Mouse (Mus musculus): ENCODE measurements around the gene Vps37d. TPM values are rescaled to one million over a fixed set of nuclear protein-coding genes. Genes with fewer than 3 reads are reported as not detected.

Gene Vps37d
- polyA plus RNA-seq, 1 experiment = not detected

DNA sequence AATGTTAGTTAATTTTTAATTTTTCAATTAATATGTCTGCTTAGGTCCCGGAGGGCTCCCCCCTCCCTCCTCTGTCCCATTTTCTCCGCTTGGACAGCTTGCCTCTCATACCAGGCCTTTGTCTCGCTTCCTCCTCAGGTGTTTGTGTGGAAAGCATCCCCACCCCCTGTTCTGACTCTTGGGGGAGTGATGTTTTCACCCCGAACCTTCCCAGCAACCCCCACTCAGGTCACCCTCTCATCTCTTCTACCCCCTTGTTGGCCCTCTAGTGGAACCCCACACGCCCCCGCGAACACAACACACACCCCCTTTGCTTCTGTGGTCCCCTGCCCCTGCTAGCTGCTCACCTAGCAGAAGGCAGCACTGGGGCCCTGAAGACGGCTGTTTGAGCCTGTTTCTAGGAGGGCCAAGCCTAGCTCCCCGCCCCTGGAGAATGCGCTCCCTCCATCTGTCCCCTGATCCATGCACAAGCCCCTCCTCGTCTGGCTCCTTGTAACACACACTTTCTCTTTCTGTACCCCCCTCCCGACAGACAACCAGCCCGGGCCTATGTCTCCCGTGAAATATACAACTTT lies 1.0 kb downstream of the Vps37d start:
- no peak for TF ChIP-seq POLR2A (IDR thresholded peaks at IDR 0.05; ENCODE audit: borderline replicate concordance, low read depth, low read length)
- TF ChIP-seq CTCF (IDR thresholded peaks at IDR 0.05; ENCODE audit: low read depth, low read length) = no peak
- H3K4me3 ChIP-seq (ENCODE audit: insufficient read depth, low read length) = no peak overlapping the region
- no peak overlapping the region for H3K27ac ChIP-seq (ENCODE audit: insufficient read depth, low read depth, low read length)

DNA sequence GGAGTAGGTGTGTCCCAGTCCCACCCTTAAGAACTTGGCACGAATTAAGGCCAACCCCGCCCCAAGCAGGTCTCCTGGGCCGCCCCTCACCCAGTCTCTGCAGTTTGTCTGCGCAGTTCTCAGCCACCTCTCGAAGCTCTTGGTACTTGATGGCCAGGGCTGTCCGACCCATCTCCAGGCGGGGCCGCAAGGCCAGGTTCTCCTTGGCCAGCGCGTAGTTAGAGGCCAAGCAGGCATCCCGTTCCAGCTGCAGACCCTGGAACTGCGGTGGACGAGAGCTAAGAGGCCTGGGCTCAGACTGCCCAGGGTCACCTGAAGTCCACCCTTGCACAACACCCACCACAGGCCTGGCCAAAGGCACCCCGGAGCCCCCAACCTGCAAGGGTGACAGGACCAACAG lies 1.7 kb downstream of the Vps37d start:
- no peak overlapping the region for H3K27ac ChIP-seq (ENCODE audit: insufficient read depth, low read depth, low read length)
- no peaks in the 10 kb centered on the region for H3K4me1 ChIP-seq (ENCODE audit: control insufficient read depth, insufficient read depth, low read length)
- TF ChIP-seq POLR2A (IDR thresholded peaks at IDR 0.05; ENCODE audit: borderline replicate concordance, low read depth, low read length) (no peak), CTCF (IDR thresholded peaks at IDR 0.05; ENCODE audit: low read depth, low read length) (no peak)
- no peak overlapping the region for H3K4me3 ChIP-seq (ENCODE audit: insufficient read depth, low read length)

More for the DNA sequence above, 1.0 kb downstream of the Vps37d start:
- H3K4me1 ChIP-seq (ENCODE audit: control insufficient read depth, insufficient read depth, low read length) = no peaks in the 10 kb centered on the region

DNA sequence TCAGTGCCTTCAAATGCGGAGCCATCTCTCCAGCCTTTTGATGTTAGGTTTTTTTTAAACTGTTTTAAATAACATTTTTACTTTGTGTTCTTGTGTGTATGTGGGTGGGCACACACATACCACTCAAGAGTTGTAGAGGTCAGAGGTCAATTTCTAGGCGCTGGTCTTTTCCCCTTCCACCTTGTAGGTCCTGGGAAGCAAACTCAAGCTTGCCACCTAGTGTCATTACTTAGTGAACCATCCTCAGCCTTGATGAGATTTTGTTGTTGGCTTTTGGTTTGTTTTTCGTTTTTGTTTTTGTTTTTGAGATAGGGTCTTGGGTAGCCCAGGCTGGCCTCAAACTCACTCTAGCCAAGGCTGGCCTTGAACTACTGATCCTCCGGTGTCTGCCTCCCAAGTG lies 2.4 kb downstream of the Vps37d start:
- no peak overlapping the region for H3K4me3 ChIP-seq (ENCODE audit: insufficient read depth, low read length)
- H3K4me1 ChIP-seq (ENCODE audit: control insufficient read depth, insufficient read depth, low read length) = no peaks in the 10 kb centered on the region
- H3K27ac ChIP-seq (ENCODE audit: insufficient read depth, low read depth, low read length) = no peak overlapping the region
- TF ChIP-seq POLR2A (IDR thresholded peaks at IDR 0.05; ENCODE audit: borderline replicate concordance, low read depth, low read length) (no peak), CTCF (IDR thresholded peaks at IDR 0.05; ENCODE audit: low read depth, low read length) (no peak)

DNA sequence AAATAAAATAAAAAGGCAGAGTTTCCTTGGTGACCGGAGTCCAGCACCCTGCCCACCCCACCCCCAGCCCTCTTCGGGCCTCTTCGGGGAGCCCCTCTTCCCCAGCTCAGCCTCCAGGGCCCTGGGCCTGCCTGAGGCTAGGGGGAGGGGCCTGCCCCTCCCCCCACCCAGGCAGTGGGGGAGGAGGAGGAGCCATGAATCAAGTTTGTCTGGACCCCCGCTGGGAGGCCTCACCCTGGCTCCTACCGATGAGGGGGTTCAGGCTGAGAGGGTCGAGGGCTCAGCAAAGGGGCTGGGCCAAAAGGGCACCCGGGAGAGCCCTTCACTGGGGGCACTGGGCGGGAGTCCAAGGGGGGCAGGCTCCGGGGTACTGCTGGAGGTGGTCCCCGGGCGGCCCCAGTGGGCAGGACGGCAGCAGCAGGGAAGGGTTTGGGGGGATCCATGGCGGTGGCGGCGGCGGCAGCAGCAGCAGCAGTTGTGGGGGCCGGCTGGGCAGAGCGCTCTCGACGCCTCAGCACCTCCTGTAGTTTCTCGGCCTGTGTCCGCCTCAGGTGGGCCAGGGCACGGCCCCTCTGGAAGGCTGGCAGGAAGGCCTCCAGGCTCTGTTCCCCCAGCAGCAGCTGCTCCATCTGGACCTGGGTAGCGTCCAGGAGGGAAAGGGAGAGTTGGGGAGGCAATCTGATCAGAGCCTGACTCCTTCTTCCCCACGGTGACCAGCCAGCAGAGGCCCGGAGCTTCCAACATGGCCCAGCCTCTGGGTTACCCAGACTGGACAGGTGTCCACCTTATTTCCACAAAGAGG lies 4.5 kb downstream of the Vps37d start:
- Histone ChIP-seq H3K4me1 (ENCODE audit: control insufficient read depth, insufficient read depth, low read length) (no peaks in the 10 kb centered on the region), H3K4me3 (ENCODE audit: insufficient read depth, low read length) (no peak overlapping the region), H3K27ac (ENCODE audit: insufficient read depth, low read depth, low read length) (no peak overlapping the region)
- TF ChIP-seq CTCF (IDR thresholded peaks at IDR 0.05; ENCODE audit: low read depth, low read length) = no peak
- no peak for TF ChIP-seq POLR2A (IDR thresholded peaks at IDR 0.05; ENCODE audit: borderline replicate concordance, low read depth, low read length)

DNA sequence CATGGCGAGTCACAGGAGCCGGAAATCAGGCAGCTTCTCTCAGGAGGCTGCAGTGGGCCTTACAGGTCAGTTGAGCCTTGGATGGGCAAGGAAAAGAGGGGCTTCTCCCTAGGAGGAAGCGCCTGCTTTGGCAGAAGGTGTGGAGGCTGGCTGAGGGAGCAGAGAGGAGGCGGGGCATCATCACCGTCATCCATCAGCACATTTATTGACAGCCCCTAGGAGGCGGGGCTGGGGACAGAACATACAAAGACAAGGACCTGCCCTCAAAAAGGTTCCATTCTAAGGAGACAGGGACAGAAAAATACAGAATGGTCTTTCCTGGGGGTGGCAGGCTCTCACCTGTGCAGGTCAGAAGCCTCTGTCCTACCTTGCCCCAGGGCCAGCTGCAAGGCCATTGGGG lies 5.3 kb downstream of the Vps37d start:
- Histone ChIP-seq H3K27ac (ENCODE audit: insufficient read depth, low read depth, low read length) (no peak overlapping the region), H3K4me3 (ENCODE audit: insufficient read depth, low read length) (no peak overlapping the region), H3K4me1 (ENCODE audit: control insufficient read depth, insufficient read depth, low read length) (no peaks in the 10 kb centered on the region)
- no peak for TF ChIP-seq CTCF (IDR thresholded peaks at IDR 0.05; ENCODE audit: low read depth, low read length)
- TF ChIP-seq POLR2A (IDR thresholded peaks at IDR 0.05; ENCODE audit: borderline replicate concordance, low read depth, low read length) = no peak

DNA sequence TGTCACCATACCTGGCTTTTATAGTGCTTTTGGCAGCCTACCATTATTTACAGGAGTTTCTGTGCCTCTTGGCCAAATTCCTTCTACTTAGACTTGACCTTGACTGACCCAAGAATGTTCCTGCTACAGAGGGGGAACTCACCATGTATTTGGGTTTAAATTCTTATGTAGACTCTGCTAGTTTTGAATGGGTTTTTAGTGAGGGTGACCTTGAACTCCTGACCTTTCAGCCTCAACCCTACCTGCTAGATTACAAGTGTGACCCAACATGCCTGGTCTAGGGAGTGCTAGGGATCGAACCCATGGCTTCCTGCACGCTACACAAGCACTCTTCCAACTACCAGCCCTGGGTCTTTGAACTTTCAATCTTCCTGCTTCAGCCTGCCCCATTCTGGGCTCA lies 6.0 kb downstream of the Vps37d start:
- TF ChIP-seq POLR2A (IDR thresholded peaks at IDR 0.05; ENCODE audit: borderline replicate concordance, low read depth, low read length) = no peak
- no peak for TF ChIP-seq CTCF (IDR thresholded peaks at IDR 0.05; ENCODE audit: low read depth, low read length)
- Histone ChIP-seq H3K4me1 (ENCODE audit: control insufficient read depth, insufficient read depth, low read length) (0 out of 2 replicates have a peak, but pooled peaks cover 3% of the 10 kb centered on the region), H3K4me3 (ENCODE audit: insufficient read depth, low read length) (no peak overlapping the region), H3K27ac (ENCODE audit: insufficient read depth, low read depth, low read length) (no peak overlapping the region)

DNA sequence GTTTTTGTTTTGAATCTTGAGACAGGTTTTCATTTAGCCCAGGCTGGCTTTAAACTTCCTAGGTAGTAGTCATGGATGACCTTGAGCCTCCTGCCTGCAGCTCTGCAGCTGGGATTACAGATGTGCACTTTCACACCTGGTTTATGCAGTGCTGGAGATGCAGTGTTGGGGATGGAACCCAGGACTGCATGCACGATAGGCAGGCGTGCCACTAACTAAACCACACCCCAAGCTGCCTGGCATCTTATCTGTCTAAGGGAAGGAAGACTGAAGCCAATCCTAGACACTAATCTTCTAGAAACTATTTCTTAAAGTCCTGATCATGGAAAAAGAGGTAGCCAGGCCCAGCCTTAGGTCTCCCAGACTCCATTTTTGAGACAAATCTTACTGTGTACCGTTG lies 7.6 kb downstream of the Vps37d start:
- TF ChIP-seq POLR2A (IDR thresholded peaks at IDR 0.05; ENCODE audit: borderline replicate concordance, low read depth, low read length) (no peak), CTCF (IDR thresholded peaks at IDR 0.05; ENCODE audit: low read depth, low read length) (no peak)
- Histone ChIP-seq H3K4me3 (ENCODE audit: insufficient read depth, low read length) (no peak overlapping the region), H3K27ac (ENCODE audit: insufficient read depth, low read depth, low read length) (no peak overlapping the region)

DNA sequence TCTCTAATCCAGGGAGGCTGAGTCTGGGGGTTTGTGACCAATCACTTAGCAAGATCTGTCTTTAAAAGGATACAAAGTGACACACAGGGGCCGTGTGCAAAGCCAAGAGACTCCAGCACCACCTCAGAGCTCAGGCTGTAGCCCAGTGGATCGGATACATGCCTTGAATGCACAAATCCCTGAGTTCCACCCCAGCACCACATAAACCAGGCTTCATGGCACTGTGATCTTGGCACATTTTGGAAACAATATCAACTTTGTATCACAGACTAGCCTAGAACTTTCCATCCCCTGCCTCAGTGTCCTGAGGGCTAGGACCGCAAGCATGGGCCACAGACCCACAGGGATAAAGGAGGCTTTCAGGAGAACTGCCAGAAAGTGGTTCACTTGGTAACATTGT lies 12.1 kb downstream of the Vps37d start:
- peaks cover 14% of the 10 kb centered on the region for H3K4me1 ChIP-seq (ENCODE audit: control insufficient read depth, insufficient read depth, low read length)
- H3K4me3 ChIP-seq (ENCODE audit: insufficient read depth, low read length) = no peak overlapping the region
- H3K27ac ChIP-seq (ENCODE audit: insufficient read depth, low read depth, low read length) = no peak overlapping the region
- no peak for TF ChIP-seq POLR2A (IDR thresholded peaks at IDR 0.05; ENCODE audit: borderline replicate concordance, low read depth, low read length)
- TF ChIP-seq CTCF (IDR thresholded peaks at IDR 0.05; ENCODE audit: low read depth, low read length) = no peak

More for the DNA sequence above, 7.6 kb downstream of the Vps37d start:
- peaks cover 10% of the 10 kb centered on the region for H3K4me1 ChIP-seq (ENCODE audit: control insufficient read depth, insufficient read depth, low read length)

DNA sequence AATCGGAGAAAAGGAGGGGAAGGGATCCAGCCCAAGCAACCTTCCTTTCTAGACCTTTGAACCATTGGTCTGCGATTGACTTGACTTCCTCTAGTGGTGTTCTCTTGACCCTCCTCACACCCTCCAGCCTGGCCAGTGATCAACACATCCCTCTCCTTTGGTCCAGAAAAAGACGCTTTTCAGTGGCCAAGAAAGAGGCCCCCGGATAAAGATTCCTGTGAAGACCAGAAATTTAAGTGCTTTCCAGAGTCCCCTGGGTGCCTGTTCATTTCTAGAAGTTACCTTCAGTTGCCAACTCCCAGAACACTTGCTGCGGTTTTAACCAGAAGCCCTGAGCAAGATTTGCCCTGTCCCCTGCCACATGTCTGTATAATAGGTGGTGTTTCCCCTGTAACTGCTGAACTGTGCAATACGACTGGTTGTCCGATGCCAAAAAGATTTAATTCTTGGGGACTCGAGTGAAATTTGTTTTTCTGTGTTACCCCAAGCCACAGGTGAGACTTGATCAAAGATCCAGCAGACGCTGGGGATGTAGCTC lies 13.1 kb downstream of the Vps37d start, which contains the start of gene Bud23:
TSS of gene Bud23 (minus strand) at position 51 of the 538 bp plus-strand sequence.
- Histone ChIP-seq H3K4me1 (ENCODE audit: control insufficient read depth, insufficient read depth, low read length) (peaks cover 14% of the 10 kb centered on the region), H3K27ac (ENCODE audit: insufficient read depth, low read depth, low read length) (peak within 1 kb of the TSS; percentile 30; the same call in 1 of the 2 replicates), H3K4me3 (ENCODE audit: insufficient read depth, low read length) (peak within 1 kb of the TSS; percentile 96)

DNA sequence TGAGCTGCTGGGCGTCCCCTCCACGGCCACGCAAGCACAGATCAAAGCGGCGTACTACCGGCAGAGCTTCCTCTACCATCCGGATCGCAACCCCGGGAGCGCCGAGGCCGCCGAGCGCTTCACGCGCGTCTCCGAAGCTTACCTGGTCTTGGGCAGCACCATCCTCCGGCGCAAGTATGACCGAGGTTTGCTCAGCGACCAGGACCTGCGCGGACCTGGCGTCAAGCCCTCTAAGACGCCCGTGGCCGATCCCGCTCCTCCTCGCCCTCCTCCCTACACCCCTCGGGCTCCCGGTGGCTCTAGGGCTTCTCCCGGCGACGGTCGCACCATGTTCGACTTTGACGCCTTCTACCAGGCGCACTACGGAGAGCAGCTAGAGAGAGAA lies 13.7 kb downstream of the Vps37d start:
- no peak for TF ChIP-seq CTCF (IDR thresholded peaks at IDR 0.05; ENCODE audit: low read depth, low read length)
- no peak for TF ChIP-seq POLR2A (IDR thresholded peaks at IDR 0.05; ENCODE audit: borderline replicate concordance, low read depth, low read length)
- peak overlapping the region; percentile 30; the same call in 1 of the 2 replicates for H3K27ac ChIP-seq (ENCODE audit: insufficient read depth, low read depth, low read length)
- H3K4me1 ChIP-seq (ENCODE audit: control insufficient read depth, insufficient read depth, low read length) = peaks cover 14% of the 10 kb centered on the region
- peak overlapping the region; percentile 96 for H3K4me3 ChIP-seq (ENCODE audit: insufficient read depth, low read length)

Data from bone marrow macrophage, adult 2 months (primary cell).